Mouse (Mus musculus) cortical plate, adult 2 months (tissue): ENCODE data around the gene Cpeb3.

Source experiments
- CTCF ChIP-seq: fragments of 200-500 bp; IDR thresholded peaks from 2 replicates; pipeline ENCODE4 v1.5.1; 2011; ENCODE audit warnings: mild to moderate bottlenecking, control low read depth, low read length; ENCODE audit not compliant: insufficient read depth; ENCODE audit errors: extremely low read depth
- POLR2A ChIP-seq: fragments of 200-500 bp; IDR thresholded peaks from 2 replicates; pipeline ENCODE4 v1.6.1; 2011; ENCODE audit warnings: mild to moderate bottlenecking, low read length, control low read depth; ENCODE audit not compliant: insufficient read depth; ENCODE audit errors: extremely low read depth

DNA sequence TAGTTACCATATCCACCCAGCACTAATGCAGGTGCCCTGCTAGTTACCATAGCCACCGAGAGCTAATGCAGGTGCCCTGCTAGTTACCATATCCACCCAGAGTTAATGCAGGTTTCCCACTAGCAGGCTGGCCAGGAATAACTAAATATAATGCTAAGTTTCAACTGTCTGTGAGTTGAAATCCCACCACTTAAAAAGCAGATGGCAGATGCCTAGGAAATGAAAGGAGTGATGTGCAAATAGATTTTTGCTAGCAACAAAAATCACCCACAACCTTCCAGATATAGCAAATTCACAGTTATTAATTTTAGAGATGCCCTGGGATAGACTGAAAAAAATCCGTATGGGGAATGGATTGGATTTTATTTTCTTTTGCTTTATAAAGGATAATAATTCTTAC, 176.0 kb downstream of the Cpeb3 start:
- no peak for TF ChIP-seq POLR2A
- no peak for TF ChIP-seq CTCF
